Comparison of ENCODE assay signal across 8 mouse cellular contexts in genomic region chr9:99437031-99437764, GRCm38 (mm10). TPM values are rescaled to one million over a fixed set of nuclear protein-coding genes. Genes with fewer than 3 reads are reported as not detected.
DNase-seq lines count a peak whose midpoint lies in the region; ATAC-seq lines count a peak whose summit lies in the region.

TSS of gene Mras (minus strand) at chr9:99437381.

- peak within 1 kb of the TSS; percentile 51 for H3K27ac ChIP-seq in kidney, embryonic 14.5 days (ENCODE audit: low read depth, low read length)
- H3K27ac ChIP-seq in embryonic facial prominence, embryonic 15.5 days (replicated peaks): peak within 1 kb of the TSS; percentile 91
- H3K27ac ChIP-seq in intestine, embryonic 16.5 days (ENCODE audit: low read length): peak within 1 kb of the TSS; percentile 30
- H3K27ac ChIP-seq in midbrain, embryonic 11.5 days (ENCODE audit: low read depth, low read length): peak within 1 kb of the TSS; percentile 45

- no peak for DNase-seq in kidney, adult 18-20 months
- DNase-seq in NIH3T3 (ENCODE audit: low read depth): peak; percentile 52
- peak; percentile 87 for DNase-seq in midbrain, embryonic 11.5 days (ENCODE audit: low spot score, missing footprints)
- DNase-seq in ovary, postnatal 10 days (ENCODE audit: low spot score): no peak
- DNase-seq in right cerebral cortex, postnatal 4 days: no peak

- H3K4me2 ChIP-seq in kidney, embryonic 14.5 days (replicated peaks; ENCODE audit: low read depth, low read length): peak within 1 kb of the TSS; percentile 74
- peak within 1 kb of the TSS; percentile 87 for H3K4me2 ChIP-seq in embryonic facial prominence, embryonic 15.5 days (replicated peaks)
- H3K4me2 ChIP-seq in intestine, embryonic 16.5 days (ENCODE audit: low read depth, low read length): peak within 1 kb of the TSS; percentile 92
- H3K4me2 ChIP-seq in midbrain, embryonic 11.5 days: peak within 1 kb of the TSS; percentile 89

- H3K36me3 ChIP-seq in kidney, embryonic 14.5 days (ENCODE audit: control insufficient read depth, insufficient read depth, low read length): no peaks in the 10 kb centered on the region
- H3K36me3 ChIP-seq in embryonic facial prominence, embryonic 15.5 days: no peaks in the 10 kb centered on the region
- H3K36me3 ChIP-seq in intestine, embryonic 16.5 days (ENCODE audit: control insufficient read depth, insufficient read depth, low read length): no peaks in the 10 kb centered on the region
- H3K36me3 ChIP-seq in midbrain, embryonic 11.5 days (ENCODE audit: control insufficient read depth, insufficient read depth, low read length): no peaks in the 10 kb centered on the region

- peak within 1 kb of the TSS; percentile 78 for H3K4me3 ChIP-seq in kidney, embryonic 14.5 days (ENCODE audit: low read length)
- peak within 1 kb of the TSS; percentile 81 for H3K4me3 ChIP-seq in embryonic facial prominence, embryonic 15.5 days (replicated peaks)
- H3K4me3 ChIP-seq in intestine, embryonic 16.5 days (ENCODE audit: low read length): peak within 1 kb of the TSS; percentile 76
- peak within 1 kb of the TSS; percentile 77 for H3K4me3 ChIP-seq in midbrain, embryonic 11.5 days (ENCODE audit: low read depth, low read length)

- peaks cover 18% of the 10 kb centered on the region for H3K4me1 ChIP-seq in kidney, embryonic 14.5 days (ENCODE audit: control insufficient read depth, insufficient read depth, low read length)
- peaks cover 52% of the 10 kb centered on the region for H3K4me1 ChIP-seq in embryonic facial prominence, embryonic 15.5 days
- H3K4me1 ChIP-seq in intestine, embryonic 16.5 days (ENCODE audit: control insufficient read depth, insufficient read depth, low read length): peaks cover 12% of the 10 kb centered on the region
- H3K4me1 ChIP-seq in midbrain, embryonic 11.5 days (ENCODE audit: control insufficient read depth, insufficient read depth, low read length): peaks cover 7% of the 10 kb centered on the region; the same call in 1 of the 2 replicates

- ATAC-seq in kidney, embryonic 14.5 days (ENCODE audit: low FRiP score, low TSS enrichment): 0 out of 2 replicates have a peak, but pooled peaks have one; percentile 3
- ATAC-seq in embryonic facial prominence, embryonic 15.5 days (ENCODE audit: insufficient number of reproducible peaks, low FRiP score, low TSS enrichment, low read depth): no peak
- peak; percentile 47 for ATAC-seq in intestine, embryonic 16.5 days
- ATAC-seq in midbrain, embryonic 11.5 days (ENCODE audit: low FRiP score): 0 out of 2 replicates have a peak, but pooled peaks have one; percentile 2

- WGBS in kidney, embryonic 14.5 days: 16% methylated on average over 27 of the region's 27 CpGs
- 15% methylated on average over 27 of the region's 27 CpGs for WGBS in embryonic facial prominence, embryonic 15.5 days
- WGBS in intestine, embryonic 16.5 days: 13% methylated on average over 27 of the region's 27 CpGs
- 21% methylated on average over 27 of the region's 27 CpGs for WGBS in midbrain, embryonic 11.5 days

- peak within 1 kb of the TSS; percentile 78 for H3K9ac ChIP-seq in kidney, embryonic 14.5 days (ENCODE audit: low read depth, low read length)
- peak within 1 kb of the TSS; percentile 79 for H3K9ac ChIP-seq in embryonic facial prominence, embryonic 15.5 days
- H3K9ac ChIP-seq in intestine, embryonic 16.5 days (ENCODE audit: low read depth, low read length): peak within 1 kb of the TSS; percentile 85
- H3K9ac ChIP-seq in midbrain, embryonic 11.5 days (ENCODE audit: low read length): peak within 1 kb of the TSS; percentile 89

- no peaks in the 10 kb centered on the region for H3K9me3 ChIP-seq in kidney, embryonic 14.5 days (ENCODE audit: control insufficient read depth, low read length)
- H3K9me3 ChIP-seq in embryonic facial prominence, embryonic 15.5 days (replicated peaks): no peaks in the 10 kb centered on the region
- H3K9me3 ChIP-seq in intestine, embryonic 16.5 days (ENCODE audit: control insufficient read depth, low read length): no peaks in the 10 kb centered on the region
- H3K9me3 ChIP-seq in midbrain, embryonic 11.5 days (ENCODE audit: control insufficient read depth, low read length): no peaks in the 10 kb centered on the region

- H3K27me3 ChIP-seq in kidney, embryonic 14.5 days (ENCODE audit: control insufficient read depth, insufficient read depth, low read length): peaks cover 13% of the 10 kb centered on the region
- H3K27me3 ChIP-seq in embryonic facial prominence, embryonic 15.5 days: peaks cover 9% of the 10 kb centered on the region; the same call in 1 of the 2 replicates
- 0 out of 2 replicates have a peak, but pooled peaks cover 3% of the 10 kb centered on the region for H3K27me3 ChIP-seq in intestine, embryonic 16.5 days (replicated peaks; ENCODE audit: control insufficient read depth, insufficient read depth, low read length)
- peaks cover 13% of the 10 kb centered on the region for H3K27me3 ChIP-seq in midbrain, embryonic 11.5 days (ENCODE audit: control insufficient read depth, insufficient read depth, low read length)

RNA-seq across cellular contexts. Expression of gene Mras, which starts in this region (rescaled TPM):
- 9.9 and 11.8 TPM in 2 replicates for polyA plus RNA-seq in kidney, embryonic 14.5 days (2014; fragmentation: Nextera tagmentation; extraction: Ambion mirVana)
- polyA plus RNA-seq in embryonic facial prominence, embryonic 15.5 days (2015; fragmentation: Nextera tagmentation; extraction: Ambion mirVana): 25.2 and 25.4 TPM in 2 replicates
- polyA plus RNA-seq in intestine, embryonic 16.5 days (2015; fragmentation: Nextera tagmentation; extraction: Ambion mirVana): 6.8 and 6.9 TPM in 2 replicates
- polyA plus RNA-seq in midbrain, embryonic 11.5 days (2014; fragmentation: Nextera tagmentation; extraction: Ambion mirVana): 12.1 and 15.0 TPM in 2 replicates

Comparison
In these comparisons a context has a peak if more than half of its experiments do, and no peak if none do; other contexts are left out.
1. H3K27ac ChIP-seq: peak in every context shown above with its lines; median percentile 91 in embryonic facial prominence, embryonic 15.5 days; 51 in kidney, embryonic 14.5 days; 45 in midbrain, embryonic 11.5 days; 30 in intestine, embryonic 16.5 days.
2. DNase-seq: peak in NIH3T3 (single experiment) and midbrain, embryonic 11.5 days (single experiment); none in kidney, adult 18-20 months (single experiment), ovary, postnatal 10 days (single experiment) and right cerebral cortex, postnatal 4 days (single experiment).
3. Peak in every context shown above with its lines, with median percentiles within 50 percentile points of each other: H3K4me2 ChIP-seq, H3K4me3 ChIP-seq and H3K9ac ChIP-seq.